Mouse (Mus musculus) G1E (cell line): Measurements from ENCODE around the gene Gcnt1.

Experiments used
- CTCF ChIP-seq: IDR thresholded peaks from 2 replicates; pipeline ENCODE4 v1.5.1; 2012; ENCODE audit warnings: low read depth, low read length, inconsistent platforms, mixed read lengths
- GATA1 ChIP-seq: IDR thresholded peaks from 2 replicates; pipeline ENCODE4 v1.6.1; 2012; ENCODE audit warnings: borderline replicate concordance, low read length, inconsistent platforms, mixed read lengths
- POLR2AphosphoS5 ChIP-seq: IDR thresholded peaks from 2 replicates; pipeline ENCODE4 v1.6.1; 2012; ENCODE audit warnings: low read depth, low read length, inconsistent platforms; ENCODE audit not compliant: insufficient replicate concordance
- TAL1 ChIP-seq: conservative IDR thresholded peaks from 2 replicates; pipeline ENCODE4 v1.6.1; 2012; ENCODE audit warnings: low read depth, low read length, inconsistent platforms, mixed read lengths

- TF ChIP-seq CTCF (no peak), POLR2AphosphoS5 (no peak), GATA1 (no peak), TAL1 (no peak)
These were observed 94.1 kb downstream of the Gcnt1 start for GRCm38 (mm10) chr19:17278381-17279051.
